Mouse (Mus musculus) adrenal gland, adult 8-10 months (tissue): ENCODE results near the gene Urad. TPM values are rescaled to one million over a fixed set of nuclear protein-coding genes. Genes with fewer than 3 reads are reported as not detected.
A peak's percentile ranks its signal among the peaks of the same experiment; 100 is the strongest.

ENCODE experiments used
- DNase-seq: peaks from one replicate; pipeline ENCODE4 v3.0.0; 2022
- total RNA-seq, 4 experiments: library from RNA; stranded (reverse); gene quantifications; 2 replicates each; pipeline ENCODE4 v1.2.4; 2022

Urad gene
- total RNA-seq, 4 experiments from 2014 or later = 1.2 to 1.5 TPM; not detected in 2

GRCm38 (mm10) chr5:147323237-147323917 is 1.1 kb upstream of the Urad start:
- peak; percentile 18 for DNase-seq

DNA sequence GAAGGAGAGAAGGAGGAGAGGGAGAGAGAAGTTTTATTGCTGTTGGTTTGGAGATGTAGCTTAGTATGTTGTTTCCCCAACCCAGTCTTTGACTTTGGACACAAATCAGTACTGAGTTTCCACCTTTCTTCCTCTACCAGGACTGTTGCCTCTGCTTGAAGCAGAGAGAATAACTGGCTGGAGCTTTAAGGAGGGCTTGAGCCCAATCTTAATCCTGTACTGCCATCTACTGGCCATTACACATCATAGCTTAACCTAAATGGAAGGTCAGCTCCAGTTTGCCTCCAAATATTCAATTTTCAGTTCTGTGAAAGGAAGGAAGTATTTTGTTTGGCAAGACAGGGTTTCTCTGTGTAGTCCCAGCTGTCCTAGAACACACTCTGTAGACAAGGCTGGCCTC is 2.6 kb downstream of the Urad start:
- DNase-seq = no peak

- DNase-seq = no peak
Observed at GRCm38 (mm10) chr5:147317991-147318390, 4.2 kb downstream of the Urad start.

DNA sequence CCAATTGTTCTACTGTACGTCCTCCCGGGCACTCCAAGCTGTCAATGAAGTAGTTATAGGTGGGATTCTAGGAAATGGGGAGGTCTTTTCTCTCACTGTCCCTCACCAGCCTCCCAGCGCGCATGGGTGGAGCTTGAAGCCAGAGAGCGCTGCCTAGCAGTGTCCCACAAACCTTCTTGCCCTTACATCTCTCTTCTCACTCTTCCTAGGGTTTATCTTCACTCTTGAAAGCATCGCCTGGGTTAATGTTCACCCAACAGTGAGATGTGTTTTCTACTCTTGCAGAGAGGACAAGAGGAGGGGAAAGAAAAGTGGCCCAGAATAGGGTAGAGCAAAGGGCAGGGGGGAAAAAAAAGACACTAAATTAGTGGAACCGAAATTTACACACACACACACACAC is 4.9 kb downstream of the Urad start:
- no peak for DNase-seq

DNA sequence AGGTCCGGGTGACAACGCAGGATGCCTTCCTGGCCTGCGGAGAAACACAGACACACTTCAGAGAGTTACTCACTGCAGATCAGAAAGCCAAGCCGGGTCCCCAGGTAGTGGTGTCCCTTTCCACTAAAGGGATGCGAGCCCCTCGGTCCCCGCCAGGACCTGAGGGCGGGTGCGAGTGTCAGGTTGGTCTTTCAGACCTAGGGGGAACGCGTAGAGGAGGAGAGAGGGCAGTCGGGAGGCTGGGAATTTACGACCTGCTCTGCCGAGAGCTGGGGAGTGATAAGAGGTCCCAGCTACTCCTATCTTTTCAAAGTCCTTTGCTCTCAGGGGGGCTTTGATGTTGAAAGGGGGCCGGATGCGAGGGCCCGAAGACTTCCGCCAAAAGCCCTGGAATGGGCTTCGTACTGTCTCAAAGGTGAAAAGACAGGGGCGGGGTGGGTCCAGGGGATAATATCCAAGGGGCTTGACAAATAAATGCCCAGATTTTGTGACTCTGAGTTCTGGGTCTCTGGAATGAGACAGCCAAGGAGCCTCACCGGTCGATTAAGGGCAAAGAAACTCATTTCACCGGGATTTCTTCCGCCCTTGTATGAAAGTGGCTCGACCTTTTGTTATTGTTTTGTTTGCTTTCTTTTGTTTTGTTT is 6.7 kb downstream of the Urad start:
- no peak for DNase-seq

- peak; percentile 43 for DNase-seq
Observed at GRCm38 (mm10) chr5:147314646-147315431, 7.4 kb downstream of the Urad start.

GRCm38 (mm10) chr5:147312830-147313685 is 9.2 kb downstream of the Urad start:
- no peak for DNase-seq

DNA sequence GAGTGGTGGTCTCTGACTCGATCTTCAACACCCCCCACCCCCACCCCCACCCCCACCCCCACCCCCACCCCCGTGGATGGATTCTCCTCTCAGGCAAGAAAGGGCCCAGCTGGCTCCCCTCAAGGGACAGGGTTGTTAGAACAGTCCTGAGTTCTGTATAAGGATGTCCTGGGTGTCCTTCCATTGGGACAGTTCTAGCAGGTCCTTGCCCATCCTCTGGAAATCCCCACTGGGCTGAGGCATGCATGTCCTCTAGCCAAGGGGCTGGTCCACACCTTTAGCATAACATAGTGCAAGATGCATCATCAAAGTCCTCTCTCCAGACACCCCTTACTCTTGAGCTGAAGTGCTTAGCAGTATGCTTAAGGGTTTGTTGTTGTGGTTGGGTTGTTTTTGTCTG is 12.5 kb downstream of the Urad start:
- no peak for DNase-seq

- no peak for DNase-seq
Observed at GRCm38 (mm10) chr5:147308451-147308850, 13.8 kb downstream of the Urad start.

DNA sequence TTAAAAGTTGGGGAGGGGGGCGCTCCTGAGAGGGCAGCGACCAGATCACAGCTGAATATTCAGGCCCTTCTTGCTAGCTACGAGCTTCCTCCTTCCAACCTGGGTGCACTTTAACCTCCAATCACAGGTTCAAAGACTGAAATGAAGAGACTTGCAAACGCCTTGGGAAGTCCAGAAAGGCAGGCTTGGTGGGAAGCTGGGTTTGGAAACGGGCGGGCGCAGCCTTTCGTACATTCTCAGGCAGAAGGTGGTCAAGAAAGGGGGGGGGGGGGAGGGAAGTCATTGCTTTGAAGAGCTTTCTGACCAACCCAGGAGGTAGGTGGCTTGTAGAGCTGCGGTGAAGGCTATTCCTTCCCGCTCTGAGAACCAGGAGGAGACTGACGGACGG is 14.8 kb downstream of the Urad start:
- no peak for DNase-seq

DNA sequence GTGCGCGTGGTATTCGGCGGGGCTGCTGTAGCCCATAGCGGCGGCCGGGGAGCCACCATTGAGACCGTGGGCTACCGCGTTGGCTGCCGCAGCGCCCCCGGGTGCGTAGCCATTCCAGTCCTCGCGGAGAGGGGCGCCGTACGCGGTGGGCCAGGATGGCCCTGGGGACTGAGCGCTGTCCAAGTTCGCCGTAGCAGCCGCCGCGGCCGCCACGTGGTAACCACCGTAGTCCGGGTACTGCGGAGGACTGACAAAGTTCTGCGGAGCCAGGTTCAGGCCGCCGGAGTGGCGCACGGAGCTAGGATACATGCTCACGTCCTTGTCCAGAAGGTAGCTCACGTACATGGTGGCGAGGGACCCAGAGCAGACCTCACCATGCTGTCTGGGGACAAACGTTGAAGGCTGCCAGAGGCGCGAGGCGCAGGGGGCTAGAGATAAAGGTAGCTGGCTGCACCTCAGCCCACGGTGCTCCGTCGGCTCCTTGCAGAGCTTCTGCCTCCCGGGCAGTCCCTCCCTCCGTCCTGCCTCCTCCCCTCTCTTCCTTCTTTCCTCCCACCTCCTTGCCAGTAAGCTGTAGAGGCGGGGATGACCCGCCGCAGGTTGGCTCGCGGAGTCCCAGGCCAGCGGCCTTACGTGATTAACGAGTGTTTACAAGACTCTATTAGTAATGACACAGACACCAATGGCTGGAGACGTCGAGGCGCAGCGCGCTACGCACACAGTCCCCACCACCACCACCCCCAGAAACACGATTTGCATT is 15.4 kb downstream of the Urad start, which contains the start of gene Cdx2:
Cdx2 (minus strand) TSS at position 633 of the 760 bp plus-strand sequence.
- no peak for DNase-seq

- no peak for DNase-seq
Observed at GRCm38 (mm10) chr5:147305856-147306637, 16.2 kb downstream of the Urad start.

DNA sequence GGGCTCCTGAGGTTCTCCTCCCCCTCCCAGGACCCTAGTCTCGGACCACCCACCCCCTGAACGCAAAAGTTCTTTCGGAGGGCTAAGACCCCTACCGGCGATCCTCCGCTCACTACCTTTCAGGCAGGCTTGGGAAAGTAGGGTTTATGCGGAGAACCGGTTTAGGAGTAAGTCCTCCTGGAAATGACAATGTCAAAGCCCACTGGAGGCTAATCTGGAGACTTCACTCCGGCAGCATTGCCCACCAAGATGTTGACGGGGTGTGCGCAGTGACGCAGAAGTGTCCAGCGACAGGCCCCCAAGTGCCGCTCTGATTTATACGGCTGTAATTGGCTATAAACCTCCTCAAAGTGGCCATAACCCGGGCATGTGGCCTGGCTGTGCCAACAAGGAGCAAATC is 17.1 kb downstream of the Urad start:
- DNase-seq = no peak

GRCm38 (mm10) chr5:147304276-147305155 is 17.7 kb downstream of the Urad start:
- DNase-seq = no peak

GRCm38 (mm10) chr5:147302746-147303400 is 19.4 kb downstream of the Urad start:
- no peak for DNase-seq

DNA sequence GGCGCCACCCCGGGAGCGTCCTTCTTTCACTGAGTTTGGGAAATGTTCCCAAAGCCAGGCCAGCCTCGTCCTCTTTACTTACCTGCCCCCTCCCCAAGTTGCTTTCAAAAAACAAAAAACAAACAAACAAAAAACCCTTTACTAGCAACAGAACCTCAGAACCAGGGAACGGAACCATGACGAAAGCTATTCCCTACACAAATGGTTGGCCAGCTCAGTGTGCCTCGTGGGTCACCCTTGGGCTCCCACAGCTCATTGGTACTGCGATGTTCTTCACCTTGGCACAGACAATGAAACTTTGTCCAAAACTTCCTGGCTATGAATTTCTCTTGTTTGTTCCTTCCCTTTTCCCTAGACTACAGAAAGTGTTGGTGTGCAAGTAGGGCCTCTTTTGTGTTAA is 20.1 kb downstream of the Urad start:
- no peak for DNase-seq

DNA sequence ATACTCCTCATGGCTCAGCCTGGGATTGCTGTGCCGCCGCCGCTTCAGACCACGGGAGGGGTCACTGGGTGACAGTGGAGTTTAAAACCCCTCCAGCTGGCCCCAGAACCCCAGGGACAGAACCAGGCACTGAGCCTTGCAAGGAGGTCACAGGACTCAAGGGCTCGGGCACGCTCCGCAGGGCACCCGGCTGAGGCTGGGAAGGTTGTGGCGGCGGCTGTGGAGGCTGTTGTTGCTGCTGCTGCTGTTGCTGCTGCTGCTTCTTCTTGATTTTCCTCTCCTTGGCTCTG is 20.5 kb downstream of the Urad start:
- no peak for DNase-seq

GRCm38 (mm10) chr5:147300917-147301780 is 21.1 kb downstream of the Urad start:
- no peak for DNase-seq

- no peak for DNase-seq
Observed at GRCm38 (mm10) chr5:147300001-147300363, 22.3 kb downstream of the Urad start.
